Mouse (Mus musculus) CH12.LX (cell line): ENCODE results near the gene Tcl1b4. TPM values are rescaled to one million over a fixed set of nuclear protein-coding genes. Genes with fewer than 3 reads are reported as not detected.

ENCODE experiments used
- DNase-seq: peaks from one replicate; pipeline ENCODE4 v3.0.0-alpha.2; 2013; ENCODE audit errors: extremely low read depth
- H3K27ac ChIP-seq: 2 replicates; pipeline ENCODE4 v1.5.1; 2012; ENCODE audit warnings: low read depth, mild to moderate bottlenecking, control low read depth, moderate library complexity; ENCODE audit not compliant: insufficient read depth
- H3K27me3 ChIP-seq: replicated peaks from 2 replicates; pipeline ENCODE3; 2012; ENCODE audit warnings: inconsistent platforms
- H3K36me3 ChIP-seq, 2 experiments: replicated peaks in 1 of 2; 2 replicates each; pipeline versions ENCODE3 to v1.6.1; 2012; ENCODE audit warnings: inconsistent platforms in 1 of 2, low read length in 1 of 2, mild to moderate bottlenecking in 1 of 2, mixed read lengths in 1 of 2, moderate library complexity in 1 of 2; ENCODE audit not compliant: control insufficient read depth in 1 of 2, insufficient read depth in 1 of 2
- H3K4me1 ChIP-seq, 2 experiments: 2 replicates each; pipeline ENCODE4 v1.6.1; 2012; ENCODE audit warnings: inconsistent platforms in 1 of 2, moderate library complexity in 1 of 2; ENCODE audit not compliant: insufficient read depth in 2 of 2, control insufficient read depth in 1 of 2
- H3K4me2 ChIP-seq: 2 replicates; pipeline ENCODE4 v1.6.1; 2012; ENCODE audit warnings: low read depth, mild to moderate bottlenecking, control low read depth; ENCODE audit not compliant: poor library complexity, insufficient read depth, severe bottlenecking
- H3K4me3 ChIP-seq, 3 experiments: fragments of 150-350 bp in 1 of 3; sonication (generic) in 1 of 3; replicated peaks in 1 of 3; 2 replicates each; pipeline versions ENCODE3 to v1.5.1; 2011 to 2012; ENCODE audit warnings: low read depth in 2 of 3, low read length in 2 of 3, mild to moderate bottlenecking in 2 of 3, moderate library complexity in 2 of 3, control low read depth in 1 of 3, improper control_type of control experiment in 1 of 3, inconsistent platforms in 1 of 3, mixed read lengths in 1 of 3; ENCODE audit not compliant: poor library complexity in 1 of 3
- H3K79me2 ChIP-seq: replicated peaks from 2 replicates; pipeline ENCODE4 v1.6.1; 2012; ENCODE audit warnings: mild to moderate bottlenecking, moderate library complexity; ENCODE audit not compliant: control insufficient read depth, poor library complexity, insufficient read depth, severe bottlenecking; ENCODE audit errors: extremely low read depth
- H3K9ac ChIP-seq: 2 replicates; pipeline ENCODE4 v1.6.1; 2012; ENCODE audit warnings: low read depth, mild to moderate bottlenecking, control low read depth, moderate library complexity; ENCODE audit not compliant: insufficient read depth
- H3K9me3 ChIP-seq: replicated peaks from 2 replicates; pipeline ENCODE3; 2012; ENCODE audit warnings: low read length, inconsistent platforms, mixed read lengths
- BHLHE40 ChIP-seq: IDR thresholded peaks from 2 replicates; pipeline ENCODE4 v1.6.1; 2011; ENCODE audit warnings: mild to moderate bottlenecking, low read depth, low read length, improper control_type of control experiment
- CHD1 ChIP-seq: IDR thresholded peaks from 2 replicates; pipeline ENCODE4 v1.6.1; 2012; ENCODE audit warnings: low read depth, low read length, improper control_type of control experiment, inconsistent platforms
- CHD2 ChIP-seq: IDR thresholded peaks from 2 replicates; pipeline ENCODE4 v1.6.1; 2011; ENCODE audit warnings: low read length, improper control_type of control experiment
- CTCF ChIP-seq, 2 experiments: IDR thresholded peaks in 1 of 2; conservative IDR thresholded peaks in 1 of 2; 2 replicates each; pipeline ENCODE4 v1.5.1; 2011 to 2012; ENCODE audit warnings: low read depth in 2 of 2, low read length in 2 of 2, improper control_type of control experiment in 1 of 2, inconsistent platforms in 1 of 2, mild to moderate bottlenecking in 1 of 2, moderate library complexity in 1 of 2
- E2F4 ChIP-seq: IDR thresholded peaks from 2 replicates; pipeline ENCODE4 v1.6.1; 2011; ENCODE audit warnings: low read depth, low read length, improper control_type of control experiment; ENCODE audit not compliant: insufficient replicate concordance
- EP300 ChIP-seq: IDR thresholded peaks from 2 replicates; pipeline ENCODE4 v1.6.1; 2011; ENCODE audit warnings: low read length, improper control_type of control experiment
- ETS1 ChIP-seq: conservative IDR thresholded peaks from 2 replicates; pipeline ENCODE4 v1.6.1; 2012; ENCODE audit warnings: low read depth, mild to moderate bottlenecking, inconsistent platforms, low read length, improper control_type of control experiment, moderate library complexity
- GABPA ChIP-seq: IDR thresholded peaks from 2 replicates; pipeline ENCODE4 v1.6.1; 2012; ENCODE audit warnings: low read depth, low read length, improper control_type of control experiment, inconsistent platforms; ENCODE audit not compliant: insufficient replicate concordance
- JUN ChIP-seq: IDR thresholded peaks from 2 replicates; pipeline ENCODE4 v1.6.1; 2011; ENCODE audit warnings: low read depth, mild to moderate bottlenecking, low read length, improper control_type of control experiment, moderate library complexity; ENCODE audit not compliant: insufficient read depth
- JUND ChIP-seq: conservative IDR thresholded peaks from 2 replicates; pipeline ENCODE4 v1.6.1; 2011; ENCODE audit warnings: low read depth, low read length, improper control_type of control experiment
- MAZ ChIP-seq: IDR thresholded peaks from 2 replicates; pipeline ENCODE4 v1.6.1; 2012; ENCODE audit warnings: low read depth, mild to moderate bottlenecking, inconsistent platforms, low read length, improper control_type of control experiment, moderate library complexity
- MEF2A ChIP-seq: IDR thresholded peaks from 2 replicates; pipeline ENCODE4 v1.6.1; 2014; ENCODE audit warnings: low read depth, mild to moderate bottlenecking, inconsistent platforms, low read length, improper control_type of control experiment, borderline replicate concordance
- MXI1 ChIP-seq: IDR thresholded peaks from 2 replicates; pipeline ENCODE4 v1.6.1; 2011; ENCODE audit warnings: mild to moderate bottlenecking, low read depth, low read length, improper control_type of control experiment
- MYC ChIP-seq: IDR thresholded peaks from 2 replicates; pipeline ENCODE4 v1.6.1; 2011; ENCODE audit warnings: low read depth, mild to moderate bottlenecking, improper control_type of control experiment, low read length
- NELFE ChIP-seq: IDR thresholded peaks from 2 replicates; pipeline ENCODE4 v1.6.1; 2011; ENCODE audit warnings: low read depth, low read length, improper control_type of control experiment
- NRF1 ChIP-seq: IDR thresholded peaks from 2 replicates; pipeline ENCODE4 v1.6.1; 2014; ENCODE audit warnings: low read depth, mild to moderate bottlenecking, inconsistent platforms, low read length, improper control_type of control experiment, moderate library complexity
- PAX5 ChIP-seq: IDR thresholded peaks from 2 replicates; pipeline ENCODE4 v1.6.1; 2012; ENCODE audit warnings: low read length, inconsistent platforms, mixed read lengths
- RAD21 ChIP-seq: IDR thresholded peaks from 2 replicates; pipeline ENCODE4 v1.6.1; 2011; ENCODE audit warnings: low read depth, mild to moderate bottlenecking, low read length, improper control_type of control experiment, moderate library complexity
- RCOR1 ChIP-seq: conservative IDR thresholded peaks from 2 replicates; pipeline ENCODE4 v1.6.1; 2012; ENCODE audit warnings: low read depth, mild to moderate bottlenecking, inconsistent platforms, low read length, improper control_type of control experiment
- USF1 ChIP-seq: IDR thresholded peaks from 2 replicates; pipeline ENCODE4 v1.6.1; 2014; ENCODE audit warnings: low read depth, mild to moderate bottlenecking, inconsistent platforms, low read length, improper control_type of control experiment
- ZC3H11A ChIP-seq: IDR thresholded peaks from 2 replicates; pipeline ENCODE4 v1.6.1; 2012; ENCODE audit warnings: low read depth, mild to moderate bottlenecking, inconsistent platforms, low read length, improper control_type of control experiment
- ZKSCAN1 ChIP-seq: IDR thresholded peaks from 2 replicates; pipeline ENCODE4 v1.6.1; 2012; ENCODE audit warnings: low read depth, inconsistent platforms, low read length, improper control_type of control experiment, borderline replicate concordance
- dilution Hi-C: fragments of 300-500 bp; cut with MboI; formaldehyde crosslinking; loops from 2 replicates; pipeline ENCODE4 v1.14.3; 2020; ENCODE audit warnings: low sequenced_read_pairs; ENCODE audit not compliant: extremely low pct_unique_long_range_greater_than_20kb, extremely low pct_ligation_motif_present
- in situ Hi-C: fragments of 300-500 bp; cut with MboI; formaldehyde crosslinking; loops from 3 replicates; pipeline ENCODE4 v1.14.3; 2019; ENCODE audit warnings: low sequenced_read_pairs, low pct_ligation_motif_present, low pct_unique_long_range_greater_than_20kb, mixed read lengths
- polyA plus RNA-seq: library from polyadenylated mRNA; unstranded; fragments of >175 nt; gene quantifications from 2 replicates; pipeline ENCODE4 v1.2.1, GENCODE M21; 2012; ENCODE audit warnings: low read depth; ENCODE audit not compliant: insufficient read length
- total RNA-seq, 2 experiments: library from RNA; depleted of rRNA; stranded (reverse); fragments of 300-350 nt in 1 of 2; fragments of >200 nt in 1 of 2; gene quantifications; 2 replicates each; pipeline ENCODE4 v1.2.3; 2012 to 2014

Gene Tcl1b4
- total and polyA plus RNA-seq, 3 experiments, result not detected

- Histone ChIP-seq H3K4me3 (no peak overlapping the region), H3K27ac (no peak overlapping the region), H3K79me2 (no peaks in the 10 kb centered on the region), H3K4me2 (no peak overlapping the region), H3K27me3 (peaks cover 60% of the 10 kb centered on the region), H3K36me3 (no peaks in the 10 kb centered on the region), H3K9me3 (no peaks in the 10 kb centered on the region), H3K9ac (no peak overlapping the region), H3K4me1 (no peaks in the 10 kb centered on the region)
- no peak for TF ChIP-seq BHLHE40
- TF ChIP-seq EP300, result no peak
- no peak for TF ChIP-seq MYC
- TF ChIP-seq JUND, result no peak
- DNase-seq, result no peak
- in situ Hi-C loops, result no loop called here
- dilution Hi-C loops, result no loop called here
Measured at GRCm38 (mm10) chr12:105224621-105225320, 23.0 kb downstream of the Tcl1b4 start.

- no peak overlapping the region for H3K4me3 ChIP-seq
- dilution Hi-C loops, result no loop called here
- no peaks in the 10 kb centered on the region for H3K4me1 ChIP-seq
- in situ Hi-C loops, result no loop called here
- H3K36me3 ChIP-seq, result no peaks in the 10 kb centered on the region
- peaks cover 28% of the 10 kb centered on the region for H3K27me3 ChIP-seq
- no peaks in the 10 kb centered on the region for H3K79me2 ChIP-seq
- H3K9me3 ChIP-seq, result no peaks in the 10 kb centered on the region
- H3K9ac ChIP-seq, result no peak overlapping the region
- TF ChIP-seq MAZ (no peak), ETS1 (no peak), PAX5 (no peak), CHD2 (no peak), GABPA (no peak), RAD21 (no peak), ZC3H11A (no peak), JUN (no peak), NRF1 (no peak), NELFE (no peak), CTCF (conservative IDR thresholded peaks at IDR 0.05 in 1 of 2, IDR thresholded peaks at IDR 0.05 in 1 of 2; ENCODE audit: low read depth in 2 of 2, low read length in 2 of 2) (no peak), E2F4 (no peak), ZKSCAN1 (no peak), CHD1 (no peak), MYC (no peak), MEF2A (no peak), USF1 (no peak), BHLHE40 (no peak), RCOR1 (no peak), MXI1 (no peak)
- TF ChIP-seq, all 38 proteins: peak for 0
- Histone ChIP-seq H3K27ac (no peak overlapping the region), H3K4me2 (no peak overlapping the region)
- DNase-seq, result no peak
Measured at GRCm38 (mm10) chr12:105234362-105234761, 32.6 kb downstream of the Tcl1b4 start.
